Mouse (Mus musculus) liver, postnatal 0 days (tissue): ENCODE data around the gene Dnaic1. TPM values are rescaled to one million over a fixed set of nuclear protein-coding genes. Genes with fewer than 3 reads are reported as not detected.
A peak's percentile ranks its signal among the peaks of the same experiment; 100 is the strongest.

Source experiments
- ATAC-seq: fragments of 200-750 bp; cut with Nextera tagmentation; 2 replicates; pipeline ENCODE4 v1.8.0; 2017; ENCODE audit warnings: mild to moderate bottlenecking, moderate library complexity
- DNase-seq: peaks from one replicate; pipeline ENCODE4 v3.0.0-alpha.2; 2016
- H3K27ac ChIP-seq: fragments of 300-500 bp; sonication (generic); 2 replicates; pipeline ENCODE4 v1.5.1; 2014; ENCODE audit warnings: antibody characterized with exemption, moderate library complexity, mild to moderate bottlenecking, low read depth
- H3K27me3 ChIP-seq: fragments of 300-500 bp; sonication (generic); 2 replicates; pipeline ENCODE4 v1.6.1; 2014; ENCODE audit warnings: low read length, control low read depth, mixed read lengths; ENCODE audit not compliant: insufficient read depth
- H3K36me3 ChIP-seq: fragments of 300-500 bp; sonication (generic); replicated peaks from 2 replicates; pipeline ENCODE4 v1.6.1; 2014; ENCODE audit warnings: mild to moderate bottlenecking, control low read depth, low read length, moderate library complexity, mixed read lengths; ENCODE audit not compliant: insufficient read depth
- H3K4me1 ChIP-seq: fragments of 300-500 bp; sonication (generic); 2 replicates; pipeline ENCODE4 v1.6.1; 2014; ENCODE audit warnings: antibody characterized with exemption, mild to moderate bottlenecking, control low read depth; ENCODE audit not compliant: insufficient read depth
- H3K4me2 ChIP-seq: fragments of 300-500 bp; sonication (generic); 2 replicates; pipeline ENCODE4 v1.6.1; 2014; ENCODE audit warnings: low read depth, mild to moderate bottlenecking, low read length, moderate library complexity, mixed read lengths
- H3K4me3 ChIP-seq: fragments of 300-500 bp; sonication (generic); 2 replicates; pipeline ENCODE4 v1.5.1; 2014; ENCODE audit warnings: low read depth, low read length
- H3K9ac ChIP-seq: fragments of 300-500 bp; sonication (generic); replicated peaks from 2 replicates; pipeline ENCODE4 v1.6.1; 2014; ENCODE audit warnings: mild to moderate bottlenecking, moderate library complexity
- H3K9me3 ChIP-seq: fragments of 300-500 bp; sonication (generic); 2 replicates; pipeline ENCODE4 v1.6.1; 2016; ENCODE audit warnings: mild to moderate bottlenecking, control low read depth, low read length, mixed read lengths
- CTCF ChIP-seq: sonication (generic); IDR thresholded peaks from 2 replicates; pipeline ENCODE4 v1.5.1; 2016; ENCODE audit warnings: antibody characterized with exemption, low read depth
- EP300 ChIP-seq: IDR thresholded peaks from 2 replicates; pipeline ENCODE4 v1.6.1; 2016; ENCODE audit warnings: antibody characterized with exemption, low read depth, mild to moderate bottlenecking
- WGBS: fragments of 180-500 bp; shearing (Covaris S2); extraction: QIAGEN DNeasy Blood & Tissue Kit; methylation state at CpG from one replicate; pipeline ENCODE4 v1.1.7; 2014; ENCODE audit not compliant: insufficient replicate concordance; 5-methylcytosine and 5-hydroxymethylcytosine counted together
- polyA plus RNA-seq: library from polyadenylated mRNA; unstranded; fragments of >200 nt; fragmentation: Nextera tagmentation; extraction: Ambion mirVana; gene quantifications from 2 replicates; pipeline ENCODE4 v1.2.1, GENCODE M21; 2015

Gene Dnaic1
- polyA plus RNA-seq, 1 experiment from 2014 or later = 14.2 TPM

- Histone ChIP-seq H3K4me2 (no peak overlapping the region), H3K4me3 (no peak overlapping the region), H3K27me3 (0 out of 2 replicates have a peak, but pooled peaks cover 5% of the 10 kb centered on the region), H3K9ac (no peak overlapping the region), H3K36me3 (no peaks in the 10 kb centered on the region), H3K4me1 (peaks cover 12% of the 10 kb centered on the region; the same call in 1 of the 2 replicates), H3K9me3 (no peaks in the 10 kb centered on the region), H3K27ac (no peak overlapping the region)
- ATAC-seq = no peak
- WGBS = 62% methylated on average over 2 of the region's 2 CpGs
- no peak for DNase-seq
- no peak for TF ChIP-seq CTCF
- no peak for TF ChIP-seq EP300
Measured at GRCm38 (mm10) chr4:41635906-41636305, 66.3 kb downstream of the Dnaic1 start.

DNA sequence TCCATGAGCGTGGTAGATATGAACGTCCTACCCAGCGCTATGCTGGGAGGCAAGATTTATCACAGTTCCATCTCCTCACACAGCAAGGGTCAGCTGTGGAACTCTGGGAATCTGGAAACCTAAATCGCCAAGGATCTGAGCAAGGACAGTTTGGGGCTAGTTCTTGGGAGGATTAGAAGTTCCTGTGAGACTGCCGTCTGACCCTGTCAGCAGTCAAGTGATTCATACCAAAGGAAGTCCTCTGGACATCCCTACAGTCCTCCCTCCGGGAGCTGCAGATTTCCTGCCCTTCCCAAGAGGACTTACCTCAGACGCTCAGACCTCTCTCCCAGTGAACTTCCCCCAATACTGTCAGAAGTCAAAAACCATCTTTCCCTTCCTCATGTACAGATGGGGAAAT, 66.8 kb downstream of the Dnaic1 start:
- no peak overlapping the region for H3K4me2 ChIP-seq
- H3K27ac ChIP-seq = peak overlapping the region; percentile 61
- no peak overlapping the region for H3K4me3 ChIP-seq
- no peak for DNase-seq
- H3K9me3 ChIP-seq = no peaks in the 10 kb centered on the region
- H3K4me1 ChIP-seq = peaks cover 8% of the 10 kb centered on the region; the same call in 1 of the 2 replicates
- H3K9ac ChIP-seq = no peak overlapping the region
- TF ChIP-seq EP300 (no peak), CTCF (no peak)
- ATAC-seq = no peak
- 0 out of 2 replicates have a peak, but pooled peaks cover 5% of the 10 kb centered on the region for H3K27me3 ChIP-seq
- 46% methylated on average over 7 of the region's 7 CpGs for WGBS
- H3K36me3 ChIP-seq = no peaks in the 10 kb centered on the region

DNA sequence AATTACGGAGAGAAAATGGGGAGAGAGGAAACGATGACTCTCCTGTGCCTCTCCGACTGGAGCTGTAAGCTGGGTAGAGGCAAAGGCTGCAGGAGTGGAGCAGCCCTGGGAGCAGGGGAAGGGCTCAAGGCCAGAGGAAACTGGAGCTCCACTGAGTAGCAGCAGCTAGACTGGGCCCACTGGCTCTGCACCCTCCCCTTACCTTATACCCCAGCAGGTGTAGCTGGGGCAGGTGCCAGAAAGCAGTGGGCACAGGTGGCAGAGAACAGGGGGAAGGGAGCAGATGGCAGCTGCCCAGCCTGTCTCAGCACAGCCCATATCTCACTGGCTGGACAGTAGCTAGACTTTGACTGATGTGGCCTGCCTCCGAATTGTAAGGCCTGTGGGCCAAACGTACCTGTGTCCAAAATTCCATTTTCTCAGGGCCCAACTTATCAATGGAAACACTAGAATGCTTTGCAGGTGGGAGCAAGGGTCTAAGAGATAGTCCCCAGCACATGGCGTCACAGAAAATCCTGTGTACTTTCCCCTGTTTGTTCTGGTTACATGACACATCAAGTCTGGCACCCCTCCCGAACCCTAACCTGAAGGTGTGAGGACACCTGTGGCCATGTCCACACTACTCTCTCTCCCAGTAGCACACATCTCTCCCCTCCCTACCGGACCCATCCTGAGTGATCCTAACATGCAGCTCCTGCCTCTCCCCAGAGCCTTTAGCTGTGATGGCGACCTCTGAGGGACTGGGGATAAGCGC, 67.5 kb downstream of the Dnaic1 start:
- Histone ChIP-seq H3K4me2 (no peak overlapping the region), H3K27ac (peak overlapping the region; percentile 61), H3K36me3 (no peaks in the 10 kb centered on the region), H3K27me3 (0 out of 2 replicates have a peak, but pooled peaks cover 5% of the 10 kb centered on the region), H3K4me1 (peaks cover 3% of the 10 kb centered on the region; the same call in 1 of the 2 replicates), H3K9ac (no peak overlapping the region), H3K9me3 (no peaks in the 10 kb centered on the region), H3K4me3 (no peak overlapping the region)
- DNase-seq (peak; percentile 46), ATAC-seq (peak; percentile 51)
- TF ChIP-seq EP300 (no peak), CTCF (no peak)
- WGBS = 66% methylated on average over 10 of the region's 10 CpGs

DNA sequence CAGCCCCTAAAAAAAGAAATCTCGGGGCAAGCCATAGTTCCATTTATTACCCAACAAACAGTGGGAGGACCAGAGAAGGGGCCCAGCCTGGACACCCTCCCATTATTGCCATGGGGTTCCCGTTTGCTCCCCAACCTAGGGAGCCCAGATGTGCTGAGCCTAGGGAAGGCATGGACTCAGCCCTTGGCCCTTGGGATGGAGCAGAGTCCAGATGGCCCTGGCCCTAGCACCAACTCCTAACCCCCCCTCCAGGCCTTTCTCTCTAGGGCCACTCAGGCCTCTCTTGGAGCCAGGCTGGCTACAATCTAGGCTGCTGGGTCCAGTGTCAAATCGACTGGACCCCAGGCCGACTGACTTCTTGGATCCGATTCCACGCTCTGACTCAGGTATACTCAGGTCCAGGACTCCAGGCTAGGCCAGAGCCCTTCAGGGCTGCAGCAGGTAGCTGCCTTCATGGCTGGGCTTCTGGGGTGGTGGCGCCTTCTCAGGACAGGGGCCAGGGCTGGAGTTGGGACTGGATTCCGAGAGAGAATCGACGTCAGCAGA, 68.7 kb downstream of the Dnaic1 start:
- peaks cover 3% of the 10 kb centered on the region; the same call in 1 of the 2 replicates for H3K4me1 ChIP-seq
- TF ChIP-seq CTCF (no peak), EP300 (no peak)
- H3K36me3 ChIP-seq = no peaks in the 10 kb centered on the region
- no peak overlapping the region for H3K27ac ChIP-seq
- H3K27me3 ChIP-seq = 0 out of 2 replicates have a peak, but pooled peaks cover 5% of the 10 kb centered on the region
- ATAC-seq (no peak), DNase-seq (no peak)
- WGBS = 84% methylated on average over 10 of the region's 10 CpGs
- no peak overlapping the region for H3K9ac ChIP-seq
- H3K4me3 ChIP-seq = no peak overlapping the region
- H3K9me3 ChIP-seq = no peaks in the 10 kb centered on the region
- H3K4me2 ChIP-seq = 0 out of 2 replicates have a peak overlapping the region, but pooled peaks have one; percentile 84

DNA sequence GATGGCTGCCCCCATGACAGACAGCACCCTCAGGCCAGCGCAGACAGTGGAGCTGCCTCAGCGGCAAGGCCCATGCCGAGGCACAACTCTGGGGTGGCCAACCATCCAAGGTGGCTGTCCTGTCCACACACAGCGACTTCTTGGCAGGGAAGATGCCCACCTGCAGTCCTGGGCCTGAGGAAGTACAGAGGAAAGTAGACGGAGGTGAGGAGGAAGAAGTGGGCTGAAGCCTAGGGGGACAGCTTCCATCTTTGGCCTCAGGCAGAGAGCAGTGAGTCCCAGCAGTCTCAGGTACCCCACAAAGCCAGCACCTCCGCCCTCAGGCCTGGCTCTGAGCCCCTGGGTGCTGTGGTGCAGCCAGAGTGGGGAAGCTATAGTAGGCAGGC, 69.2 kb downstream of the Dnaic1 start:
- Histone ChIP-seq H3K4me2 (peak overlapping the region; percentile 84), H3K9me3 (no peaks in the 10 kb centered on the region), H3K4me1 (peaks cover 3% of the 10 kb centered on the region; the same call in 1 of the 2 replicates), H3K36me3 (no peaks in the 10 kb centered on the region), H3K27ac (no peak overlapping the region), H3K9ac (peak overlapping the region; percentile 73; the same call in 1 of the 2 replicates), H3K27me3 (0 out of 2 replicates have a peak, but pooled peaks cover 5% of the 10 kb centered on the region), H3K4me3 (no peak overlapping the region; the same call in 1 of the 2 replicates)
- WGBS = 66% methylated on average over 6 of the region's 6 CpGs
- DNase-seq (no peak), ATAC-seq (no peak)
- no peak for TF ChIP-seq EP300
- no peak for TF ChIP-seq CTCF

DNA sequence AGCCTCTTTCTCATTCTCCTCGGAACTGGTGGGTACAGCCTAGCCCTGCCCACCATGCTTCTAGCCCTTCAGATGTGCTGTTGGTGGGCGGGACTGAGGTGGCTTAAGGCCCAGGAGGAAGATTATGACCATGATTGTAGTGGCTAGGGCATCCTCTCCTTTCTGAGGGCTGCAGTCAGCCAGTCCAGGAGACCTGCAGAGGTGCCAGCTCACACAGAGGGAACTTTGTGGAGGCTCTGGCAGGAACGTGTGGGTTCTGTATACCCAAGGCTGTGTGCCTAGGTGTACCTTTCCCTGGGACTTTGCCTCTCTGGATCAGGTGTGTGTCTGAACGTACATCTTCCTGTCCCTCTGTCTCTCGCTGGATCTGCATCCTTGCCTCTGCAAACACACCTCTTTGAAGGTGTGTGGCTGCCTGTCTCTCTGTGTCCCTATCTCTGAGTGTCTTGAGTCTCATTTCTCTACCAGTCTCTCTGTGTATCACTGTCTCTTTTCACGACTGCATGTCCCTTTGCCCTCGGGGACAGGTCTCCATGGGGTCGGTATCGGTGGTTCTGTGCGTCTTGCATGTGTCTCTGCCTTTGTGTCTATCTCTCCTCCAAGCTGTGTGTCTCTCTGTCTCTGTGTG, 69.8 kb downstream of the Dnaic1 start:
- H3K9me3 ChIP-seq = no peaks in the 10 kb centered on the region
- peak overlapping the region; percentile 84 for H3K4me2 ChIP-seq
- no peak for TF ChIP-seq CTCF
- TF ChIP-seq EP300 = no peak
- 27% methylated on average over 10 of the region's 10 CpGs for WGBS
- 0 out of 2 replicates have a peak, but pooled peaks have one; percentile 0 for ATAC-seq
- no peak for DNase-seq
- peak overlapping the region; percentile 73 for H3K9ac ChIP-seq
- H3K4me1 ChIP-seq = peaks cover 3% of the 10 kb centered on the region; the same call in 1 of the 2 replicates
- H3K27ac ChIP-seq = peak overlapping the region; percentile 72
- peak overlapping the region; percentile 54 for H3K4me3 ChIP-seq
- no peaks in the 10 kb centered on the region for H3K36me3 ChIP-seq
- H3K27me3 ChIP-seq = 0 out of 2 replicates have a peak, but pooled peaks cover 5% of the 10 kb centered on the region
